Mouse (Mus musculus) ovary, postnatal 36 days (tissue): Measurements from ENCODE around the gene B230104I21Rik.

Source experiments
- DNase-seq: peaks from one replicate; pipeline ENCODE4 v3.0.0; 2022; ENCODE audit warnings: low spot score, mixed read lengths

Gene B230104I21Rik

DNA sequence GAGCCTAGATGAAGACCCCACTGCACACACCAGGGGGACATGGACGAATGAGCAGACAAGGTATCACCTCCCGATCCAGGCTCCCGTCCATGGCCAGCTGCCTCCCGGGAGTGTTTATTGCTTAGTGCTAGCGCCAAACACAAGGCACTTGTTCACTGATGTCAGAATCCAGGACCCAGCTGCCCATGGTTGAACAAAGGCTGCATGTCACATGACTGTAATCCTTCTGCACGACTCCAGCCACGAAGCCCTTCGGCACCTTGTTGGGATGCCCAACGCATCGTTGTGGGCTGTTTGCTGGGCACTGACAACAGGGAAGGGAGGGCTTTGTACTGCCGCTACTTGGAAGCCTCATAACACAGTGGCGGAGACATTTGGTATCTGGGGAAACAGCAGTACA lies at the start of gene B230104I21Rik:
Gene B230104I21Rik, plus strand, starts transcription at position 367 of the 400 bp plus-strand sequence.
- DNase-seq, result no peak

- DNase-seq, result no peak
Measured at GRCm38 (mm10) chr4:154293735-154294201, 42.2 kb upstream of the B230104I21Rik start.

DNA sequence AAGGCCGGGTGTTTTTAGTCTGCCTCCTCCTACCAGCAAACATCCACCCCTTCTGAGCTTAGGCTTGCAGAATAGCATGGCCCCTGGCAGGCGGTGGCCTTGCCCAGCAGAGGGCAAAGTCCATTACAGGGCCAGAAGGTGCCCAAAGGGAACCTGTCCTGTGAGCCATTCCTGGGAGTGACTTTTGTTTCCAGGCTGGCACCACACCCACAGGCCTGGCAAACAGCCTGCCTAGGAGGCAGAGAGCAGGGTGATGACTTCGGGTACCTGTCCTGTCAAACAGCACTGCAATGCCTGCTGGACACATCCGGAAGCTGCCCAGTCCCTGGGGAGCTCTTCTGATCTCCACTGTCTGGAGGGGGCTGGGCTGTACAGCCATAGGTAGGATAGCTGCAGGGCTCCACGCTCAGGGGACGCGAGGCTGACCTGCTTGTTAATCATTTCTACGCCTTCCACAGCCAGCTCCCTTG lies 41.6 kb upstream of the B230104I21Rik start:
- no peak for DNase-seq

- DNase-seq, result no peak
Measured at GRCm38 (mm10) chr4:154297761-154298160, 38.2 kb upstream of the B230104I21Rik start.

- peak; percentile 41 for DNase-seq
Measured at GRCm38 (mm10) chr4:154299541-154300271, 36.2 kb upstream of the B230104I21Rik start.

DNA sequence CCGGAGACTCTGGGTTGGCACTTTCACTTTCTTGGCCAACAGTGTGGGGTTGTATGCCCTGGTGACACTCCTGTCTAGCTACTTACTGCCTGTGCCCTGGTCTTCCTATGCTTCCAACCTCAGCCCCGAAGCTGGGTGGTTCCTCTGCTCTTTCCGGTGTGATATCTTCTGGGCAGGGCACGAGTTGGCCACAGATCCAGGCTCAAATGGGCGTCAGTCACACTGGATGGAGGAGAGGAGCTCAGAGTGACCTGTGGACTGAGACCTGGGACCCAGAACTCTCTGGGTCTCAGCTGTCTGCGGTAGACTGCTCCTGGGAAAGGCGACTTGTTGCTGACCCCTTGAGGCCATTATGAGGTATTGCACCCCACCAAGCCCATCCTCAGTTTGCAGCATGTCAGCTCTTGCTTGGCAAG lies 34.5 kb upstream of the B230104I21Rik start, which contains the start of gene Arhgef16:
Gene Arhgef16, minus strand, starts transcription at position 211 of the 416 bp plus-strand sequence.
- peak; percentile 28 for DNase-seq

- DNase-seq, result no peak
Measured at GRCm38 (mm10) chr4:154309131-154309530, 26.8 kb upstream of the B230104I21Rik start.

- DNase-seq, result no peak
Measured at GRCm38 (mm10) chr4:154310576-154311262, 25.2 kb upstream of the B230104I21Rik start.

GRCm38 (mm10) chr4:154312143-154312812 lies 23.6 kb upstream of the B230104I21Rik start:
- DNase-seq, result no peak

DNA sequence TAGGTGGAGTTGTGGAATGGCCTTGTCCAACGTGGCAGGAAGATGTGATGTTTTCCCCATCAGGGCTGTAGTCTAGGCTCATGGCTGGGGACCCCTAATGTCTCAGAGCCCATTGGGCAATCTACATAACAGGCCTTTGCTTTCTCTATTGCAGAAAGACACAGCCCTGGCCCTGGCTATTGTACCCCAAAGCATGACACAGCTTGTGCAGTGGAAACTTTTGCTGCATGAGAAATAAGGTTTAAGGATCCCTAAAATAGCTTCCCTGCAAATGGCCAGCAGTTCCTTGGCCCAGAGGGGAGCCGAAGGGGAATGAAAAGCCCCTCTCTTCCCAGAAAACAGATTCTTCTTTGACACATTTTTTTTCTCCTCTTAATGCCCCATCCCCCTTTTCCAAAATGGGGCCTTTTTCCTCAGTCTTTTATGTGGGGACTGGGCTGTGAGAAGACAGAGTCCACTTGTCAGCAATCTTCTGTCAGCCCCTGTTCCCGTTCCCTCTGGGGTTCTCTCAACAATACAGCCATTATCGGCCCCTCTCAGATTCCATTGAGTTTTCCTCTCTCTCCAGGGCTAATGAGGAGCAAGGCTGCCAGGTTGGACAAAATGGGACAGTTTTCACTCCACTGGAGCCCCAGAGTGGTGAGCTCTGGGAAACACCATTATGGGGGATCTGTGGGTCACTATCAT lies 22.8 kb upstream of the B230104I21Rik start:
- DNase-seq, result no peak

- DNase-seq, result no peak
Measured at GRCm38 (mm10) chr4:154313622-154313967, 22.3 kb upstream of the B230104I21Rik start.

DNA sequence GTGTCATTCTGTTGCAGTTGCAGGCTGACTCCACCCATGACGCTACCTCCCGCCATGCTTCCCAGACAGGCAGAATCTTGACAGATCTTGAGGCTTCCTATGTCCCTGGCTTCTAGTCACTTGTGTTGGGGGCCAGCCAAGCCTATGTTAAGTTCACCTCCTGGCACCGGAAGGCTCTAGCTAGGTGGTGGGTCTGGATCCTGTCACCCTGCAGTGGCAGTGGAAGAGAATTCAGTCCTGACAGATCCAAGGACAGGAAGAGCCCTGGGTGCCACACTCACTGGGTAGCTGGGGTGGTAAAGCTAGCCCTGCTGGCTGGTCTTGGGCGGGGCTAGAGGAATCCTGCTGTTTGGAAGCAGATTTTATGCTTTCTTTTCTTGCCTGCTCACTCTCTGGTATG lies 10.5 kb upstream of the B230104I21Rik start:
- no peak for DNase-seq

- no peak for DNase-seq
Measured at GRCm38 (mm10) chr4:154328431-154328830, 7.5 kb upstream of the B230104I21Rik start.

GRCm38 (mm10) chr4:154328836-154329235 lies 7.1 kb upstream of the B230104I21Rik start:
- DNase-seq, result peak; percentile 54

DNA sequence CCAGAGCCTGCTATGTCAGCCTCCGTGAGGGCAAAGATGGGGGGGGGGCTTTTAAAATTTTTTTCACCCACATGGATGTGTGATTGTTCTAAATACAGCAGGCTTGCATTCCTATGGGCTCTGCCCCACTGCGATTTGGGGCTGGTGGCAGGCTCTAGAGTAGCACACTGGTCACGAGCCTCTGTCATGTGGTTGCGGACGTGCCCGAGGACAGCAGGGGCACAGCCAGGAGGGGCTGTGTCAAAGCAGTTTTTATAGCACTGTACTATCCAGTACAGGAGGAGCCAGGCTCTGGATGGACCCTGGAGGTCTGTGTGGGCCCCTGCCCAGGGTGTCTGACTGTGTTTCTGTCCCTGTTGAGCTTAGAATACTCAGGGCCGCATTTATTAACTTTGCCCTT lies 5.9 kb upstream of the B230104I21Rik start:
- no peak for DNase-seq

GRCm38 (mm10) chr4:154331271-154331670 lies 4.7 kb upstream of the B230104I21Rik start:
- no peak for DNase-seq

GRCm38 (mm10) chr4:154333300-154333699 lies 2.6 kb upstream of the B230104I21Rik start:
- no peak for DNase-seq

DNA sequence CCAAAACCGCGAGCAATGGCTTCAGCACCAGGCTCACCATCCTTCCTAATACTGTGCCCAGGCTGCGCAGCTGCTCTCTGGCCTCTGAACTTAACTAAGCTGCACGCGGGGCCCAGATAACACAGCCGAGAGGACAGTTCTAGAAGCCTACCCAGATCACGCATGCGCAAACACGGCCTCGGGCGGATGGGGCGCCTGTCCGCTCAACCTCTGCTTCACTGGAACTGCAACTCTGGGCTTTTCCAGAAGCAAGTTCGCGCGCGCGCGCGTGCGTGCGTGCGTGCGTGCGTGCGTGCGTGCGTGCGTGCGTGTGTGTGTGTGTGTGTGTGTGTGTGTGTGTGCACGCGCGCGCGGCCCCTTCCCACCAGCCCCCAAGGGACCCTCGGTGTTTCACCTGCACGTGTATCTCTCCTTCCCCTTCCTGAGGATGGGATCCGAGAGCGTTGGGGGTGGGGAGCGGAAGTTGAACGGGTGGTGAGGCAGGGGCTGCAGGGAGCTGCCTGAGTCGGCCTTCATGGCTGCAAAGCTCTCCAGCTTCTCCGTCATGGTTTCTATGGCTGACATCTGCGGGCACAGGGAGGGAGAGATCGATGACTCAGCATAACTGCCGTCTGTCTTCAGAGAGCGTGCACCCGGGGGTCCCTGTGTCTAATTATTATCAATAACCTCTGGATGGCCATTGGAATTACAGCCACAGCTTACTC lies 1.1 kb upstream of the B230104I21Rik start:
- peak; percentile 40 for DNase-seq

GRCm38 (mm10) chr4:154336650-154337049 lies 723 bp downstream of the B230104I21Rik start:
- DNase-seq, result no peak

DNA sequence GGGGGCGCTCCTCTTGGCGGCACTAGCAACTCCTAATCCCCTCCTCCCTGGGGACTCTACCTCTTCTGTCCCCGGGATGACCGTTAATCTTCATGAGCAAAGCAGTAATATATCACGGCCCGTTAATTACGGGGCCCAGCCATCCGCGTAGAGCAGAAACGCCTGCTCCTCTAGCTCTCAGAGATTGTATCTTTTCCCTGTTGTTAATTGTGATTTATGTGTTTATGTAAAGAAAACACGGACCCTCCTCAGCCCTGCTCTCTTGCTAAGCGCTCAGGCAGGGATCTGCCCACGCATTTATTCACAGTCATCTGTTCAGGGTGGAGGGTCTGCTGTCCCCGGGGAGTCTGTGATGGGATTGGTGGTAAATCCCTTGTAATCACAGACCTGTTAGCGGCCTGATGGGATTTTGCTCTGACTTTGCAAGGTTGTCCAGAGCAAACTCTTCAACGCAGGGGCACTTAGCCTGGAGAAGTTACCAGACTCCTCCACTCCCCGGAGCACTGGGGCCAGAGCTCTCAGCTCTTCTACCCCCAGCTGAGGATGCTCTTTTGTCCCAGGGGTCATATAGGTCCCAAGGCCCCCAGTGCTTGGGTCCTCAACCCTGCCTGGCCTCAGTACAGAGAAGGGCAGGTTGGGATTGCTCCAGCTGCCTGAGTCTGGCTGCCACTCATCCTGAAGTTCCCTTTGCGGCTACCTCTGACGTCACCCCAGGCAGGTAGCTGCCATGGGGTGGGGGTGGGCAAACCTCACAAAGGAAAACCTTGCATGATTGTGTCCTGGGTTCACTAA lies 11.0 kb downstream of the B230104I21Rik start:
- no peak for DNase-seq
